Mouse (Mus musculus): ENCODE results near the gene Slc35e3.
"Not testable (repeated sequence)": the region's sequence is repeated elsewhere in the genome, so short reads cannot be mapped to it uniquely, and the experiment has no call there.

Slc35e3 gene

DNA sequence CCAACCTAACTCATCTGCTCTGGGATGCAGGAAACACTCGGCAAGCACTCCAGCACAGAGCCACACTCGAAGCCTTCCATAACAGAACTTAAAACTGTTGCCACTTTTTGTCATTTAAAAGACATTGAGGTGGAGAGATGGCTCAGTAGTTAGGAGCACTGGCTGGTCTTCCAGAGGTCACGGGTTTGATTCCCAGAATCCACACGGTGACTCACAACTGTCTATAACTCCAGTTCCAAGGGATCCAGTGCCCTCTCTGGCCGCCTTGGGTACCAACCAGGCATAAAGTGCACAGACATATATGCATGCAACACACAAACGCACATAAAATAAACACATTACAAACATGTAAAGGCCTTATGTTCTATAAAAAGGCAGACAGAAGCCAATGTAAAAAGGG lies 15.4 kb upstream of the Slc35e3 start:
- DNase-seq, result no peak

DNA sequence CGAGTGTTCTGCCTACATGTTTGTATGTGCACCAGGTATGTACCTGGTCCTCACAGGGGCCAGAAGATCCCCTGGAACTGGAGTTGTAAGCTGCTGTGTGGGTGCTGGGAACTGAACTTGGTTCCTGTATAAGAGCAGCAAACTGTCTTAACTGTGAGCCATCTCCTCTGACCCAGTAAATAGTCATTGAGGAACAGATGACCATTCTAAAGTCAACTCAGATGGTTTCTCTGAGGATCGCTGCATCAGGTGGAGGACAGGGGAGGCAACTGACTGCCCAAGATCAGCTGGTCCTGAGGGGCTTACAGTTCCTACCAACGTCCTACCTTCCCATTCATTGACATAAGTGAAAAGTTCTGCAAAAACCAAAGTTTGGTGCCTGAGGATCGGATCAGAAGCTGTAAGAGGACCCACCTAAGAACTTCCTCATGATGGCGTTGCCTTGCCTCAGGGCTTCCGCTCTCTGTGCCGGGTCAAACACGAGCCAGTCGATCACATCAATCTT lies 14.7 kb upstream of the Slc35e3 start:
- DNase-seq, result no peak

DNA sequence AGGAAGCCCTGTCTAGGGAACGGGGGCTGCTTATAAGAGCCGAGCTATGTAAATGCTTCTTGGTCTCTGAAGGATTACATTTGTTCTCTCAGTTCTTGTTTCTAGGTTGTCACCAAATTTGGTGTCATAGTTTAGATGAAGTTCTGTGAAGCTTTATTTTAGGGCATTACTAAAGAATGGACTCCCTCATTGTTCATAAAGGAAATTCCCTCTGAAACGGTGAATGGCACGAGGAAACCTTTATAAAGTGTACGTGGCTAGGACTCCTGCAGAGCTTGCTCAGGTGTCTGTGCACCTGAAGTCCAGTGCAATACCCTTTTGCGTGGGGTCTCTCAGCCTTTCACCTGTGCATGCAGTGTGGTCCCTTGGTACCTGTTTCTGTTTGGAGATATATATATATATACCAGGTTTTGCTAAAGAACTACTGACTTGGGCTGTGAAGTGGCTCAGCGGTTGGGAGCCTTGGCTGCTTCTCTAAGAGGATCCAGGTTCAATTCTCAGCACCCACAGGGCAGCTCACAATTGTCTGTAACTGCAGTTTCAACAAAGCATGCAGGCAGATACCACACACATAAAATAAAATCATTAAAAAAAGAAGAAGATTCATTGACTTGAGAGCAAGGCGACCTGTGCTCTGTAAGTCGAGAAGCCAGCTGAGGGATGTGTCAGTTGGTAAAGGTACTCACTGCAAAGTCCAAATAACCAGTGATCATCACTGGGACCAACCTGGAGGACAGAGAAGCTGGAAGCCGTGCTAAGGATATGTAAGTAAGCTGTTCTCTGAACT lies 13.9 kb upstream of the Slc35e3 start:
- DNase-seq, result no peak

DNA sequence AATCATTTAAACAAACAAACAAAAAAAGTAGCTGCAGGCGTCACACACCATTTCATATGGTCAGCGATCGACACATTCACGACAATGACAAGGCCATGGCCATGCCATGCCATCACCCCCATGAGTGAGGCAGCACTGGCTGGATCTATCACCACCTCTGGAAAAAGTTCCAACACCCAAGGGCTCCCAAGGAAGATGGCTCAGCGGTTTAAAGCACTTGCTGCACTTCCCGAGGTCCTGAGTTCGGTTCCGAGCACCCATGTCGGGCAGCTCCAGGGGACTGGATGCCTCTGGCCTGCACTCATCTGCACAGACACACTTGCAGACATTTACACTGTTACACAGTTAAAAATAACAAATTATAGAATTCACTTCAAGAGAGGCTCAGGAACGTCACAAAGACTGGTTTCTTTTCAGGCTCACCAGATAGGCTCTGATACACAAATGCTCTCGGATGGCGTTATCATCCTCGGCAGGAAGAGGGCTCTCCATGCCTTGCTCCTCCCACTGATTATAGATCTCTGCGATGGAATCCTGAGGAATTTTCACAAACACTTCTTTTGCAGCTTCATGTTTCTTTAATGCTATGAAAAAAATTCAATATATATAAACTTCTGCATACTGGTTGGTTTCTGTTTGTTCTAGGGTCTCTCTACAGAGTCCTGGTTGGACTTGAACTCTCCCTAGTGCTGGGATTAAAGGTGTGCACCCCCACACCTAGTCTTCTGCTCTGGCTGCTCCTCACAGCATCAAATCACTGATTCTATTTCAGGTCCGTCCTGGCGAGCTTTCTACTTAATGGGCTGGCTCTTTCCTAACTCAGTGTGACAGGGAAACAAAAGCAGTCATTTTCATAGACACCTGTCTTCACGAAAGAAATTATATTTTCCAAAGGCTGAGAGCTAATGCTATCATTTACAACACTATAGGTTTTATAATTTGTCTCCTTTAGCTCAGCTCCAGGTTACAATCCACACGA lies 12.9 kb upstream of the Slc35e3 start:
- DNase-seq, result no peak

DNA sequence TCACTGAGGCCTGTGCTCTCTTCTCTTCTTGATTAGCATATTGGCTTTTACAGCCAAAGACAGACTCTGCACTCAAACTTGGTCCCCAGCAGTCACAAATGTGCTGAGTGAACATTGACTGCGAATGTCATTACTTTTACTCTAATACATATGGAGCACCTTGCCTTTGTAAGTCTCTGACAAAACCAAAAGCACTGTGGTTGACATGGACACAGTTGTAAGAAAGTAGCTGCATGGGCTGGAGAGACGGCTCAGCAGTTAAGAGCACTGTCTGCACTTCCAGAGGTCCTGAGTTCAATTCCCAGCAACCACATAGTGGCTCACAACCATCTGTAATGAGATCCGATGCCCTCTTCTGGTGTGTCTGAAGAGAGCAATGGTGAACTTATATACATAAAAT lies 12.2 kb upstream of the Slc35e3 start:
- DNase-seq, result not testable (repeated sequence)

DNA sequence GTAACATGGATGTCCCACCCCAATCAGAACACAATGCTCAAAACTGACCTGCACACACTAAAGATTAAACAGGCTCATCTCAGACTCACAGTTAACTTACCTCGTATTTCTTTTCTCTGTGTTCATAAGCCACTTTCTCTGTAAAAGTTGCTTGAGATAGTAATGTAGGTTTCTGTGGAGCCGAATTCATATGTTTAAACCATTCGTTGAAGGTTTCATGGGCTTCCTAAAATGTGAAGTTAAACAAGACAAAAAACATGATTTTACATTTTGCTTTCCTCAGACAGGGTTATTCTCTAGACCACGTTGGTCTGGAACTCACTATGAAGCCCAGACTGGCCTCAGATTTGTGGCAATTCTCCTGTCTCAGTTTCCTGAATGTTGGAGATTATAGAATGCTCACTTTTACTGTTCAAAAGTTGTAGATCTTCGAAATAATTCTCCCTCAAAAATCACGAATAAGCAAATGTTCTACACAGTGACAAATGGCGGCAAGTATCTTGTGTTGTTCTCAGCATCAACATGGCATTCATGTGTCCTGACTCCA lies 11.7 kb upstream of the Slc35e3 start:
- DNase-seq, result no peak

DNA sequence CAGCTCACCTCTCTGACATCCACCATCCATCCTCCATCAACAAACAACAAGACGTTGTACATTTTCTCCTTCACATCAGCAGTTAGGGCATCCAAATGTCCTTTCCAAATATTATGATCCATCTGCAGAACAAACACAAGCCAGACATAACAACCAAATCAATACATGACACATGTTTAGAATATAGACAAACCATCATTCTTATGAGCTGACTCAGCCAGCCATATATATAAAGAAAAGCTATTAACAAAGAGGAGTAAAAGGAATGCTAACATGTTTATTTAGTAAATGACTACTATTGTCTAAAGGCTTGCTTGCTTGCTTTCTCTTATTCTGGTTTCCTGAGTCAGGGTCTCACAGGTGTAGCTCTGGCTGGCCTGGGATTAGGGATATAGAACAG lies 11.1 kb upstream of the Slc35e3 start:
- no peak for DNase-seq

DNA sequence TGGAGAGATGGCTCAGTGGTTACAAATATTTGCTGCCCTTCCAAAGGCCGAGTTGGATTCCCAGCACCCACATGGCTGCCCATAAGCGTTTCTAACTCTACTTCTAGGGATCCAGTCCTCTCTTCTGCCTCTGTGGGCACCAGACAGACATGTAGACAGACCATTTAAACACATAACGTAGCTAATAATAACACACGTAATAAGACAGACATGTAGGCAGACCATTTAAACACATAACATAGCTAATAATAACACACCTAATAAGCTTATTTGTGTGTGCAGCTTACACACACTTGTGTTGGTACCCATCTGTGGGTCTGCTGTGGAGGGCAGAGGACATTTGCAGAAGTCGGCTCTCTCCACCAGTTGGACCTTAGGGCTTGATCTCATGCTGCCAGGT lies 10.6 kb upstream of the Slc35e3 start:
- no peak for DNase-seq

DNA sequence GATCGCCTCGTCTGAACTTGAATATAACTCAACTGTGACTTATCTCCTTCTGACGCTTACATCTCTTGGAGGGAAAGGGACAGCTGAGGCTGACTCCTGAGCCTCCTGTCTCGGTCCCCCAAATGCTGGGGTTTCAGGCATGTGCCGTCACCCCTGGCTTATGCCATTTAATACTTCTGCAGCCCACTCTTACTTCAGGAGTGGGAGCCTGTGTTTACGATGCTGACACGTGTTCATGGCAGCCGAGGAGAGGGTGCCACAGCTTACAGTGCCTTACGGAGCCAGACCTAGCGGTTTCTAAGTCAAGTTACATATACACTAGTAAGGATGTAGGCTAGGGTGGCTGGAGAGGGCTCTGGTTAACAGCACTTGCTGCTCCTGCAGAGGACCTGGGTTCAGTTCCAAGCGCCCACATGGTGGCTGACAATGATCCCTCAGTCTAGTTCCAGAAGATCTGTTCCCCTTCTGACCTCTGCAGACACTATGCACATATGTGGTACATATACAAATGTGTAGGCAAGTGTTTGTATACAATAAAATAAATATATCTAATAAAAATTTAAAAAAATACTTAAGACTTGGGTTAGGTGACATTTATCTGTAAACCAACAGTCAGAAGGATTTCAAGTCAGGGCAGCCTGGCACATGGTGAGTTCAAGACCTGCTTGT lies 9.8 kb upstream of the Slc35e3 start:
- DNase-seq, result no peak

DNA sequence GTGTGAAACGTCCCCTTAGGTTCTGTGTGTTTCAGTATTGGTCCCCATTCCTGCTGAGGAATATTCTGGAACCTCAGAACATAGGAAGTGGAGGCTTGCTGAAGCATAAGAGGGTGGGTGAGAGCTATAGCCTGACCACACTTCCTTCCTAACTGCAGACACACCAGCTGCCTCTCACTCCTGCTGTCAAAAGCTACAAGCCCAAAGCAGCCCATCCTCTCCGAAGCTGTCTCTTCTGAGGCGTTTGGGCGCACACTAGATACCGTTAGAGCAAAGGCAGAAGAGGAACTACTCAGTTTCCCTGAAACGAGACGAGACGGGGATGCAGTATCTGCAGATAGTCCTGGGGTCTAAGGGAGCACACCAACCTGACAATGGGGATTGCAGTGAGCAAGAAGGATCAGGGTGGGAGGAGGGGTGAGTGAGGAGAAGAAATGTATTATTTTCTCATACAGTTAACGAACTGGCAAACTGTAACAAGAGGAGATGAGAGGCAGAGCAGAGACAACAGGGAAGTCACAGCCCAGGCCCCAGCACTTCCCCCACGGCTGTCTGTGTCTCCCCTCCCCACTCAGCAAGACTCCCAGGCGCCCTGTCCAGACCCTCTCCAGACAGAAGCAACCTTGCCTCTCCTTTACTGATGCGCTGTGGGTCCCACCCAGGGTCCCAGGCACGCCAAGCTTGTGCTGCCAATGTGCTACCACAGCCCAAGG lies 9.1 kb upstream of the Slc35e3 start:
- no peak for DNase-seq

DNA sequence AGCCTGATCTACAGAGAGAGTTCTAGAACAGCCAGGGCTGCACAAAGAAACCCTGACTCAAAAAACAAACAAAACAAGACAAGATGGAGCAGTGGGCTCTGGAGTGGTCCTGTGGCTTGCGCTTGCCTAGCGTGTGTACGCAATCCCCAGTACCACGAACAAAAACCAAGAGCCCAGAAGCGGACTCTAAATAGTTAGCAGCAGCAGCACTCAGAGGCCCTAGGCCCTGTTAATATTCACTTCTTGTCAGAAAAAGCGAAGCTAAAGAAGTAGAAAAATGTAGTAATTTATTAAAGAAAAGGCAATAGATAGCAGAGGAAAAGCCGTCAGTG lies 8.4 kb upstream of the Slc35e3 start:
- no peak for DNase-seq

DNA sequence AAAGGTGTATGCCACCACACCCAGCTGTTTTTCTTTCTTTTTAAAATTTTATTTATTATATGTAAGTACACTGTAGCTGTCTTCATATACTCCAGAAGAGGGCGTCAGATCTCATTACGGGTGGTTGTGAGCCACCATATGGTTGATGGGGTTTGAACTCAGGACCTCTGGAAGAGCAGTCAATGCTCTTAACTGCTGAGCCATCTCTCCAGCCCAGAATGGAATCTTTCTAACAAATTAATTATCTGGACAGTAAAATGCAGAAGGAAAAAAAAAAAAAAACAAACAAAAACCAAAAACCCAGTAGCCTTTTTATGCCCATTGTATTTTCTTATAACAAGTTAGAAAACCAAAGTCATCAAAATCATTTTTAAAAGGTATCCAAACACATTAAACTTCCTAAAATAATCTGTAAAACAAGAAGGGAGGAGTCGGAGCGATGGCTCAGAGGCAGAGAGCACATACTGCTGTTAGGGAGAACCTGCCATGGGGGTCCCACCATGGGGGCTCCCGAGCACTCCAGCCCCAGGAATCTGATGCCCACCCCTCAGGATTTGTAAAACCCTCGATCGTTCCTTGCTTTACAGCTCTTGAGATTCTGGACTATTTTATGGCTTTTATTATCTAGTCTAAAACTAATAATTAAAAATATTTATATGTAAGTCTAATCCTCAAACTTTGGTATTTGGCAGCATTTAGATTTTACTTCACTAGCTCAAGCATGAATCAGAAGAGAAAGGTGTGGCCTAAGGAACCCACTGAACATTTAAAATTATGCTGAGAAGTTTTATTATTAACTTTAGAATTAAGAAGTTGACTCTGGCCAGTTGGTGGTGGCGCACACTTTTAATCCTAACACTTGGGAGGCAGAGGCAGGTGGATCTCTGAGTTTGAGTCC lies 7.8 kb upstream of the Slc35e3 start:
- no peak for DNase-seq

DNA sequence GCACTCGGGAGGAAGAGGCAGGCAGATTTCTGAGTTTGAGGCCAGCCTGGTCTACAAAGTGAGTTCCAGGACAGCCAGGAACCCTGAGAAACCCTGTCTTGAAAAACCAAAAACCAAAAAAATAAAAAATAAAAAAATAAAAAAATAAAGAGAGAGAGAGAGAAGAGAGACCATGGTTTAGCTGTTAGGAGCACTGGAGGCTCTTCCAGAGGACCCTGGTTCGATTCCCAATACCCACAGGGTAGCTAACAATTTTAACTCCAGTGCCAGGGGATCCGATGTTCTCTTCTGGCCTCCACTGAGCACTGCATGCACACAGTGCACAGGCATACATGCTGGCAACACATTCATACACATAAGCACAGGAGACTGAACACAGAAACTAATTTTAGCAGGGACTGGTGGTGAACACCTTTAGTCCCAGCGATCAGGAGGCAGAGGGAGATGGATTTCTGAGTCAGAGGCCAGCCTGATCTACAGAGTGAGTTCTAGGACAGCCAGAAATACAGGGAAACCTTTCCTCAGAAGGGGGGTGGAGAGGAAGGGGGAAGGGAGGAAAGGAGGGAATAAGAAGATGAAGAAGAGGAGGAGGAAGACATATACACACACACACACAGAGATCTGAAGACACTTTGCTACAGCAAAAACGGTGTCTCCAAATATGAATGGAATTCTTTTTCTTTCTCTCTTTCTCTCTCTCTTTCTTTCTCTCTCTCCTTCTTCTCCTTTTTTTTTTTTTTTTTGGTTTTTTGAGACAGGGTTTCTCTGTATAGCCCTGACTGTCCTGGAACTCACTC lies 6.9 kb upstream of the Slc35e3 start:
- no peak for DNase-seq

DNA sequence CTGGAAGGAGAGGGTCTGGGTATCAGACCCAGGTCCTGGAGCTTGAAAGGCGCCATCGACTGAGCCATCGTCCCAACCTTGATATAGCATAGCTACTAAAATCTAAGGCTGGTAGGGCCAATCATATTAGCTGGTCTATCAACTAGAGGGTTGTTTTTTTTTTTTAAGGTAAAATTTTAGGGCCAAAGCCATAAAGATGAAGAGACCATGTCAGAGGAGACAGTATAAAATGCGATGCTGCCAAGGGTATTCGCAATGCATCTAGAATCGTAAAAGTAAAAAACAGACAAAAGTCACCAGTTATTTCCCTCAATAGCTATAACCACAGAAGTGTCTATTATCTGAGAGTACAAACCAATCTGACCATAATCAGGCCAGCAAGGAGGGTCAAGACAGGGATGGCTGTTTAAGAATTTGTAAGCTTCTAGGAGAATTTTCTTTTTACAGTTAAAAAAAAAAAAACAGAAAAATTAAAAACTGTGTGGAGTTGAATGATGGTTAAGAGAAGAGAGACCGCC lies 6.2 kb upstream of the Slc35e3 start:
- no peak for DNase-seq

DNA sequence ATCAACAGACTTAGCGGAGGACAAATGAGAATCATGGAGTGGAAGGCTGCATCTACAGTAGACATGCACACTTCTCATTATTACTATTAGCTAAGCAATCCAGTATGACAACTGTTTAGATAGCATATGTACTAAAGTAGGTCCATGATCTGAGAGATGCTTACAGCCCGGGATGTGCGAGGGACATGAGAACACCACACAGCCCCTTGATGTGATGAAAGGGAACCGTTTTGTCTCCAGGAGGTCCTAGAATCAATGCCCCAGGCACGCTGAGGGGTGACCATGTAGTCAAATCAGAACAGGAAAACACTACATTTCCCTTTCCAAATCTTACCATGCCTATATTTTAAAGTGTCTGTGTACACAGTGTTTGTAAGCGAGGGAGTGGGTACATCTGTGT lies 5.6 kb upstream of the Slc35e3 start:
- DNase-seq, result no peak

DNA sequence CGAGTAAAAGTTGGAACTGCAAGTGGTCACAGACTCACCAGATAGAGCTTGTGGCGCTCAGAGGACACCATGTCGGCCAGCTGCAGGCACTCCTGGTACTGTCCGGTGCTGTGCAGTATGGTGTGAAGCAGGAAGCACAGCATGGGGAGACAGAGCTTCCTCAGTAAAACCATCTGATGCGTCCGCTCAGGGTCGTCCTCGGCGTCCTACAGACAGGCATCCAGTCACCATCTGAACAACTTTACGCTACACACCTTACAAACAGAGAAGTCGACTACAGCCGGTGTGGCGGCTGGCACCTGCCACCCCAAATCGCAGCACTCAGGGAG lies 5.1 kb upstream of the Slc35e3 start:
- no peak for DNase-seq

DNA sequence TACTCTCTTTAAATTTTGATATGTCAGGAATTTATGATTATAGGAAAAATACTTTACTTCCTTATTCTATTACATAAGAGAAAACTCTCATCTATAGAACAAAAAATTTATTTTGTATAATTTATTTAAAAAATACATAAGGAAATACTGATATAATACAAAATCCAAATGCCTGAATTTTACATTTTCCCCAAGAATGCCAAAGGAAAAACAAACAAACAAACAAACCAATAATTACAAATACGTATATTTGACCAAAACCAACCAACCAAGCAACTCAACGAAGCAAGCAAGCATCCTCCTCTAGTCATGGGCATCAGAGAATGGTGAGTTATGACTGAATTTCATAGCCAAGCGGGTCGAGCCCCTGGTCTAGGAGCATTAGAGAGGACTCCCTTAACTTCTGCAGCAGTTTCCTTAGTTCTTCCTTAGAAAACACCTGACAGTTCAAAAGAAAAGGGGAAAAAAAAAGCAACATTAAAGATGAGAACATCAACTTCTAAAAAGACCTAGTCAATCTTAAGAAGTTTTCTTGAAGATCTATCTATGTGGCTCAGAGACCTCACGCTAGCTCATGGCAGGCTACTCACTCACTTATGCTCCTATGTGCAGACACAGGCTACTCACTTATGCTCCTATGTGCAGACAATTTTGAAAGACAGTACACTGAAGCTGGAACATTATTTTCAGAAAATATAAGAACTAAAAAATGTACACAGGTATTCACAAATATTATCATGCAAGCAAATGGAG lies 4.5 kb upstream of the Slc35e3 start:
- DNase-seq, result no peak

DNA sequence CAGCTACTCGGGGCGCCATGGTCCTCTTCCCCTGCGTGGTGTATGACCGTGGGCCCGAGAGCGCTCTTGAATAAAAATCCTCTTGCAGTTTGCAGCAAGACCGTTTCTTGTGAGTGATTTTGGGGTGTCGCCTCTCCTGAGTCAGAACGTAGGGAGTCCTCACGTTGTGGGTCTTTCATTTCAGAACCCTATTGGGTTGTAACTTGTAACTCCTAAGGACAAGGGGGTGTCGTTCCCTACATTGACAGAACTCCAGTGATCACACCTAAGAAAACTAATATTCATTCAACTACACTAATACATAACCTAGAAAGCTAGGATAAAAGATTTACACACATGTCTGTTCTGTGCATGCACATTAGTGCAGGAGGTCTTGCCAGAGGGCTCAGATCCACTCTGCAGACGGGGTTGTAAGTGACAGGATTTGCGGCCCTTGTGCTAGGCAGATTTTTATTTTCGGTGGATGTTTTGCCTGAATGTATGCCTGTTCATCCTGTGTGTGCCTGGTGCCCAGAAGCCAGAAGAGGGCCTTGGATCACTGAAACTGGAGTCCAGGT lies 3.7 kb upstream of the Slc35e3 start:
- no peak for DNase-seq

DNA sequence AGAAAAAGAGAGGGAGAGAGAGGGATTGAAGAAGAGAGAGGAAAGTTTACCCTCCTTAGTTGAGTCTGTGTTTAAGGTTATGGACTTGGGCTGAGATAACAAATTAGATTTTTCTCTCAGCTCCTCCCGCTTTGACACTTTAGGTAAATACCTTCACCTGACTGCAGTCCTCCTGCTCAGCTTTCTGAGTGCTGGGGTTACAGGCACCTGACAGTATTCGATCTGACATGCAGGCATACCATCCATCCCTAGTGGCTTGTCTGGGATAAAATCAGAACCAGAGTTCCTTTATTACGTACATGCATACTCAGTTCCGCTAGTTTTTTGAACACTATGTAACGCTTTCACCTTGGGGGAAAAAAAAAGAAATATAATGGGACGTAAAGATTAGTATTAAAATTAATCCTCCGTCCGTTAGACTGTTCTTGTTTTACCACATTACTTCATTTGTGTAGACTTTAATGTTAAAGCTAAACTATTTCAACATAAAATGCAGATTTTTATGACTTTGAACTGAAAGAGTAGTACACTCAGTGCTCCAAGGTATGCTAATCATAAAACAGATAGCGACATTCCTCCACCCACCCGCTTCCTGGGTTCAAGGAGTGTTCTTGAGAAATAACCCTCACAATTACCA lies 3.0 kb upstream of the Slc35e3 start:
- no peak for DNase-seq

Data from cerebellum, adult 9-11 months (tissue).